Mouse (Mus musculus): ENCODE results near the gene F2.

DNA sequence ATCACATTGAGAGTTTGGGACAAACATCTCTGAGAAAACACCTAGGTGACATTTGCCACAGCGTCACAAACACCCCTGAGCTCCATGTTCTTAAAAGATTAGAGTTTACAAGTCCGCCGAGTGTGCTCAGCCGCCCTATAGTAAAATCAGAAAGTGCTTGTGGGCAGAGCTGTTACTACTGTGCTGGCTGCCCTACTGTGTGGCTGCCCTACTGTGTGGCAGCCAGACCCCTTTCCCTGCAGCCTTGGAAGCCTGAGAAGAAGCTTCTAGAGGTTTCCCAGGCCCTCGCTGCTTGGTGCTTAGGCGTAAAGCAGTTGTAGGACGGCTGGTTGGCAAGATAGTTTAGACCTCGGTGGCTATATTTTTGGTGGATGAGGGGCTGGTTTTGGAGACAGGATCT, 23.4 kb upstream of the F2 start:
- no peak for TF ChIP-seq CTCF (IDR thresholded peaks at IDR 0.05; ENCODE audit: low read depth)
- TF ChIP-seq EP300 (IDR thresholded peaks at IDR 0.05; ENCODE audit: low read depth): no peak
